Mouse (Mus musculus): ENCODE data around the gene Exoc2.

DNA sequence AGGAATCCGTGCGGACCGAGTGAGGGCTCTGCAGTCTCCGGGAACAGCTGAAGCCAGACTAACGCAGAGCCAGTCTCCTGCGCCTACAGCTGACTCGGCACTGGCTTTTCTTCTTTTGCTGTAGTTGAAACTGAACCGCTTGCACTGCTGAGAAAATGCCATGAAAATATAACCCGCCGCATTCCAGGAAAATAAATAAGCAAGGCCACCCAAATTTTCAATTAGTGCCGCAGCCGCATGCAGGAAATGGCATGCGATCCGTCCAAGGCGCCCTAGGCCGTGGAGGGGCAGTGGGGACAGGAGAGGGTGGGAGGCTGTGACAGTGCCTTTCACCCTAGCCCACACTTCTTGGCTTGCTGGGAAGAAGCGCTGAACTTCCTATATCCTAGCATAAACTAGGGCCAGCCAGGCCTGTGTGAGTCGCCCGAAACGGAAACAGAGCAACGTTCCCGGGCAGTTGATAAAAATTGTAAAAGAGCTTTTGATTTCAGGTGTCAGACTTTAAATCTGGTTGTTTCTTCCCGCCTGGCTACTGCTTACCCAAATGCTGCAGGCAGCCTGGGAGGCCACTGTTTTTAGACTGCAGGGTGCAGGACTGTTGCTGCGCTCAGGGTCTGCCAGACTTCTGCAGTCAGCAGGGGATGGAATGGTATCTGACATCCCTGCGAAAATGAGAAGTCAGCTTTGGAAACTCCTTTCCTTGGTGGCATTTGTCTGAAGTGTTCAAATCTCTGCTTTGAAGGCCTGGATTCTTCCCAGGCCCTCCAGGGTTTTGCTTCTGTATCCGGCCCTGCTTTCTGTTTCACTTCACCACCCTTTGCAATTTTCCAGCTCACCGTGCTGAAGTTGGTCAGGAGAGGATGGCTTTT is 11.9 kb upstream of the Exoc2 start:
- TF ChIP-seq EP300 (IDR thresholded peaks at IDR 0.05): no peak
- TF ChIP-seq CTCF (IDR thresholded peaks at IDR 0.05): no peak
